Mouse (Mus musculus) lung, embryonic 16.5 days (tissue): ENCODE measurements around the gene Olfr190. TPM values are rescaled to one million over a fixed set of nuclear protein-coding genes. Genes with fewer than 3 reads are reported as not detected.
"Not testable (repeated sequence)": the region's sequence is repeated elsewhere in the genome, so short reads cannot be mapped to it uniquely, and the experiment has no call there.

Source experiments
- ATAC-seq: fragments of 200-750 bp; cut with Nextera tagmentation; 2 replicates; pipeline ENCODE4 v1.8.0; 2017; ENCODE audit warnings: low read depth, mild to moderate bottlenecking, moderate library complexity
- H3K27ac ChIP-seq: fragments of 300-500 bp; sonication (generic); 2 replicates; pipeline ENCODE4 v1.5.1; 2014; ENCODE audit warnings: mild to moderate bottlenecking, control low read depth, low read length
- H3K27me3 ChIP-seq: fragments of 300-500 bp; sonication (generic); 2 replicates; pipeline ENCODE4 v1.6.1; 2014; ENCODE audit warnings: low read depth, low read length, mixed read lengths; ENCODE audit not compliant: control insufficient read depth, insufficient read depth
- H3K36me3 ChIP-seq: fragments of 300-500 bp; sonication (generic); 2 replicates; pipeline ENCODE4 v1.6.1; 2014; ENCODE audit warnings: low read length; ENCODE audit not compliant: control insufficient read depth, insufficient read depth
- H3K4me1 ChIP-seq: fragments of 300-500 bp; sonication (generic); replicated peaks from 2 replicates; pipeline ENCODE4 v1.6.1; 2014; ENCODE audit warnings: low read length, mixed read lengths; ENCODE audit not compliant: control insufficient read depth, insufficient read depth
- H3K4me2 ChIP-seq: fragments of 300-500 bp; sonication (generic); 2 replicates; pipeline ENCODE4 v1.6.1; 2014; ENCODE audit warnings: low read depth, low read length, control low read depth
- H3K4me3 ChIP-seq: fragments of 300-500 bp; sonication (generic); 2 replicates; pipeline ENCODE4 v1.5.1; 2014; ENCODE audit warnings: mild to moderate bottlenecking, low read length, control low read depth
- H3K9ac ChIP-seq: fragments of 300-500 bp; sonication (generic); 2 replicates; pipeline ENCODE4 v1.6.1; 2014; ENCODE audit warnings: low read length, control low read depth
- H3K9me3 ChIP-seq: fragments of 300-500 bp; sonication (generic); 2 replicates; pipeline ENCODE4 v1.6.1; 2016; ENCODE audit warnings: low read length; ENCODE audit not compliant: control insufficient read depth
- WGBS: fragments of 180-500 bp; shearing (Covaris S2); extraction: QIAGEN DNeasy Blood & Tissue Kit; methylation state at CpG from one replicate; pipeline ENCODE4 v1.1.7; 2014; 5-methylcytosine and 5-hydroxymethylcytosine counted together
- polyA plus RNA-seq: library from polyadenylated mRNA; unstranded; fragments of >200 nt; fragmentation: Nextera tagmentation; extraction: Ambion mirVana; gene quantifications from 2 replicates; pipeline ENCODE4 v1.2.1, GENCODE M21; 2015

The Olfr190 gene
- not detected in 2 replicates for polyA plus RNA-seq

GRCm38 (mm10) chr16:59077905-59078304 is at the start of gene Olfr190:
Gene Olfr190 (minus strand): TSS chr16:59078005.
- no peaks in the 10 kb centered on the region for H3K9me3 ChIP-seq
- no peaks in the 10 kb centered on the region for H3K36me3 ChIP-seq
- WGBS = 83% methylated on average over 5 of the region's 5 CpGs
- H3K27ac ChIP-seq = no peak within 1 kb of the TSS
- no peaks in the 10 kb centered on the region for H3K27me3 ChIP-seq
- no peak within 1 kb of the TSS for H3K4me3 ChIP-seq
- ATAC-seq = no peak
- H3K4me2 ChIP-seq = no peak within 1 kb of the TSS
- H3K4me1 ChIP-seq = no peaks in the 10 kb centered on the region
- no peak within 1 kb of the TSS for H3K9ac ChIP-seq

GRCm38 (mm10) chr16:59120969-59121368 is 43.2 kb upstream of the Olfr190 start, which contains the start of gene Olfr194:
Gene Olfr194 (minus strand): TSS chr16:59121069.
- Histone ChIP-seq H3K36me3 (no peaks in the 10 kb centered on the region), H3K4me3 (no peak within 1 kb of the TSS), H3K27ac (no peak within 1 kb of the TSS), H3K9me3 (no peaks in the 10 kb centered on the region), H3K9ac (no peak within 1 kb of the TSS), H3K27me3 (no peaks in the 10 kb centered on the region), H3K4me2 (no peak within 1 kb of the TSS), H3K4me1 (no peaks in the 10 kb centered on the region)
- ATAC-seq = no peak

- no peak for ATAC-seq
- Histone ChIP-seq H3K27ac (no peak within 1 kb of the TSS), H3K9me3 (no peaks in the 10 kb centered on the region), H3K36me3 (no peaks in the 10 kb centered on the region), H3K27me3 (no peaks in the 10 kb centered on the region), H3K4me2 (no peak within 1 kb of the TSS), H3K4me1 (no peaks in the 10 kb centered on the region), H3K4me3 (no peak within 1 kb of the TSS), H3K9ac (no peak within 1 kb of the TSS)
- 90% methylated on average over 1 of the region's 1 CpGs for WGBS
Measured at GRCm38 (mm10) chr16:59111781-59112180, 34.0 kb upstream of the Olfr190 start, which contains the start of gene Olfr193. Gene Olfr193 (minus strand): TSS chr16:59111881.

- not testable (repeated sequence) for H3K4me2 ChIP-seq, H3K36me3 ChIP-seq, H3K27me3 ChIP-seq, H3K4me1 ChIP-seq, H3K9me3 ChIP-seq, H3K27ac ChIP-seq, H3K9ac ChIP-seq, H3K4me3 ChIP-seq, ATAC-seq
- 35% methylated on average over 5 of the region's 5 CpGs for WGBS
Measured at GRCm38 (mm10) chr16:59108522-59108921, 30.7 kb upstream of the Olfr190 start.

GRCm38 (mm10) chr16:59105312-59105711 is 27.5 kb upstream of the Olfr190 start:
- Histone ChIP-seq H3K9ac (no peak overlapping the region), H3K27me3 (no peaks in the 10 kb centered on the region), H3K9me3 (no peaks in the 10 kb centered on the region), H3K4me1 (no peaks in the 10 kb centered on the region), H3K27ac (no peak overlapping the region), H3K4me2 (no peak overlapping the region), H3K4me3 (no peak overlapping the region), H3K36me3 (no peaks in the 10 kb centered on the region)
- WGBS = 68% methylated on average over 2 of the region's 2 CpGs
- no peak for ATAC-seq

GRCm38 (mm10) chr16:59089722-59090121 is 11.9 kb upstream of the Olfr190 start, which contains the start of gene Olfr191:
Gene Olfr191 (minus strand): TSS chr16:59089822.
- not testable (repeated sequence) for H3K4me2 ChIP-seq, H3K27ac ChIP-seq, H3K9me3 ChIP-seq, H3K36me3 ChIP-seq, H3K27me3 ChIP-seq, H3K4me3 ChIP-seq, H3K9ac ChIP-seq, H3K4me1 ChIP-seq, ATAC-seq
- 56% methylated on average over 1 of the region's 1 CpGs for WGBS

GRCm38 (mm10) chr16:59081113-59081512 is 3.3 kb upstream of the Olfr190 start:
- not testable (repeated sequence) for H3K9ac ChIP-seq, H3K36me3 ChIP-seq, H3K4me3 ChIP-seq, ATAC-seq, H3K9me3 ChIP-seq, H3K27me3 ChIP-seq, H3K27ac ChIP-seq, H3K4me1 ChIP-seq, H3K4me2 ChIP-seq
- WGBS = 81% methylated on average over 2 of the region's 2 CpGs

- WGBS = 75% methylated on average over 1 of the region's 1 CpGs
Measured at GRCm38 (mm10) chr16:59073520-59073919, 4.3 kb downstream of the Olfr190 start.

GRCm38 (mm10) chr16:59071755-59072154 is 6.0 kb downstream of the Olfr190 start:
- Histone ChIP-seq H3K4me2 (no peak overlapping the region), H3K4me1 (no peaks in the 10 kb centered on the region), H3K27me3 (no peaks in the 10 kb centered on the region), H3K27ac (no peak overlapping the region), H3K36me3 (no peaks in the 10 kb centered on the region), H3K9ac (no peak overlapping the region), H3K4me3 (no peak overlapping the region), H3K9me3 (no peaks in the 10 kb centered on the region)
- ATAC-seq = no peak

More at GRCm38 (mm10) chr16:59073520-59073919, 4.3 kb downstream of the Olfr190 start:
- Histone ChIP-seq H3K9ac (no peak overlapping the region), H3K27me3 (no peaks in the 10 kb centered on the region), H3K4me2 (no peak overlapping the region), H3K27ac (no peak overlapping the region), H3K36me3 (no peaks in the 10 kb centered on the region), H3K9me3 (no peaks in the 10 kb centered on the region), H3K4me1 (no peaks in the 10 kb centered on the region), H3K4me3 (no peak overlapping the region)
- ATAC-seq = no peak

GRCm38 (mm10) chr16:59062411-59062810 is 15.4 kb downstream of the Olfr190 start:
- not testable (repeated sequence) for H3K4me1 ChIP-seq, H3K9ac ChIP-seq, H3K36me3 ChIP-seq, H3K9me3 ChIP-seq, H3K27me3 ChIP-seq, H3K4me2 ChIP-seq, H3K27ac ChIP-seq, H3K4me3 ChIP-seq, ATAC-seq
- 29% methylated on average over 3 of the region's 3 CpGs for WGBS
